ENCODE assay signal across 12 mouse cellular contexts in genomic region chr9:123497906-123498305, GRCm38 (mm10). TPM values are rescaled to one million over a fixed set of nuclear protein-coding genes. Genes with fewer than 3 reads are reported as not detected.
DNase-seq lines count a peak whose midpoint lies in the region; ATAC-seq lines count a peak whose summit lies in the region.
"Had no signal": no experiment of that assay in that cellular context is flagged by ENCODE, and none has a peak within 500 bp of the region (broad histone marks: within the 10 kb centered on the region; RNA-seq: fewer than 3 reads in every experiment).

No protein-coding gene starts in this region.

- H3K9me3 ChIP-seq in liver, embryonic 15.5 days (replicated peaks): no peaks in the 10 kb centered on the region

- H3K4me3 ChIP-seq in liver, embryonic 15.5 days (replicated peaks): no peak overlapping the region
- H3K4me3 ChIP-seq: myocyte had no signal

- peaks cover 40% of the 10 kb centered on the region for H3K36me3 ChIP-seq in liver, embryonic 15.5 days (replicated peaks)

- DNase-seq in 416B (ENCODE audit: low read depth): peak; percentile 86
- DNase-seq in naive thymus-derived CD4-positive, alpha-beta T cell, adult 2 months (ENCODE audit: low read depth): peak; percentile 65
- no peak for DNase-seq in right cerebral cortex, postnatal 36 days (ENCODE audit: low spot score in 2 of 2)
- DNase-seq in urinary bladder, adult 18-20 months (ENCODE audit: low spot score in 2 of 2): no peak
- DNase-seq in layer of hippocampus, adult 9-10 months (ENCODE audit: low spot score): no peak
- DNase-seq: cerebellum, adult 9-11 months; gastrocnemius, postnatal 14 days; kidney, postnatal 36 days had no signal

- no peak overlapping the region for H3K9ac ChIP-seq in liver, embryonic 15.5 days

- H3K27ac ChIP-seq in liver, embryonic 15.5 days (replicated peaks): no peak overlapping the region

- H3K27me3 ChIP-seq in liver, embryonic 15.5 days: no peaks in the 10 kb centered on the region

- WGBS in liver, embryonic 15.5 days (ENCODE audit: insufficient replicate concordance): 27% methylated on average over 5 of the region's 5 CpGs

- ATAC-seq in CD4-positive, CD25-positive, alpha-beta regulatory T cell, adult 4 months: peak; percentile 76
- ATAC-seq in liver, embryonic 15.5 days (ENCODE audit: insufficient read depth): peak; percentile 23; the same call in 1 of the 2 replicates
- ATAC-seq: forebrain, embryonic 14.5 days had no signal

- H3K4me1 ChIP-seq in liver, embryonic 15.5 days (replicated peaks): peaks cover 33% of the 10 kb centered on the region

- no peak overlapping the region for H3K4me2 ChIP-seq in liver, embryonic 15.5 days

RNA-seq across cellular contexts. Expression of gene Limd1, which starts 19.4 kb away (rescaled TPM):
- 10 to 100 TPM; 37.6 to 41.0 TPM for polyA plus RNA-seq in CD4-positive, CD25-positive, alpha-beta regulatory T cell, adult 4 months (2017; shearing (Covaris generic))
- polyA plus RNA-seq in liver, embryonic 15.5 days (2015; fragmentation: Nextera tagmentation; extraction: Ambion mirVana): 22.8 and 23.2 TPM in 2 replicates

RNA-seq across cellular contexts. Expression of gene Sacm1l, which starts 31.7 kb away (rescaled TPM):
- polyA plus RNA-seq in CD4-positive, CD25-positive, alpha-beta regulatory T cell, adult 4 months (2017; shearing (Covaris generic)): 10 to 100 TPM; 46.0 to 55.2 TPM
- 25.7 and 26.5 TPM in 2 replicates for polyA plus RNA-seq in liver, embryonic 15.5 days (2015; fragmentation: Nextera tagmentation; extraction: Ambion mirVana)

Comparison
In these comparisons a context has a peak if more than half of its experiments do, and no peak if none do; other contexts are left out.
1. DNase-seq: peak in 416B (single experiment) and naive thymus-derived CD4-positive, alpha-beta T cell, adult 2 months (single experiment); none in right cerebral cortex, postnatal 36 days (0 of 2), urinary bladder, adult 18-20 months (0 of 2) and layer of hippocampus, adult 9-10 months (single experiment).